Mouse (Mus musculus) E14TG2a.4 (cell line): Measurements from ENCODE around the gene Ssu72.
A peak's percentile ranks its signal among the peaks of the same experiment; 100 is the strongest.
"Not testable (repeated sequence)": the region's sequence is repeated elsewhere in the genome, so short reads cannot be mapped to it uniquely, and the experiment has no call there.

ENCODE experiments used
- H3K27me3 ChIP-seq: 2 replicates; pipeline ENCODE4 v1.6.1; 2014; ENCODE audit warnings: low read length, control low read depth; ENCODE audit not compliant: insufficient read depth
- H3K36me3 ChIP-seq: 2 replicates; pipeline ENCODE4 v1.6.1; 2014; ENCODE audit warnings: low read length, control low read depth; ENCODE audit not compliant: insufficient read depth
- H3K4me1 ChIP-seq: replicated peaks from 2 replicates; pipeline ENCODE4 v1.6.1; 2014; ENCODE audit warnings: low read depth, low read length, control low read depth
- H3K4me3 ChIP-seq: replicated peaks from 2 replicates; pipeline ENCODE4 v1.5.1; 2014; ENCODE audit warnings: mild to moderate bottlenecking, low read length
- H3K9me3 ChIP-seq: 2 replicates; pipeline ENCODE4 v1.6.1; 2014; ENCODE audit warnings: low read length, control low read depth
- CTCF ChIP-seq: conservative IDR thresholded peaks from 2 replicates; pipeline ENCODE4 v1.5.1; 2014; ENCODE audit warnings: low read length
- NANOG ChIP-seq: IDR thresholded peaks from 2 replicates; pipeline ENCODE4 v1.6.1; 2014; ENCODE audit warnings: borderline replicate concordance, low read length, mixed read lengths
- POU5F1 ChIP-seq: IDR thresholded peaks from 2 replicates; pipeline ENCODE4 v1.6.1; 2014; ENCODE audit warnings: low read length, borderline replicate concordance

Ssu72 gene

DNA sequence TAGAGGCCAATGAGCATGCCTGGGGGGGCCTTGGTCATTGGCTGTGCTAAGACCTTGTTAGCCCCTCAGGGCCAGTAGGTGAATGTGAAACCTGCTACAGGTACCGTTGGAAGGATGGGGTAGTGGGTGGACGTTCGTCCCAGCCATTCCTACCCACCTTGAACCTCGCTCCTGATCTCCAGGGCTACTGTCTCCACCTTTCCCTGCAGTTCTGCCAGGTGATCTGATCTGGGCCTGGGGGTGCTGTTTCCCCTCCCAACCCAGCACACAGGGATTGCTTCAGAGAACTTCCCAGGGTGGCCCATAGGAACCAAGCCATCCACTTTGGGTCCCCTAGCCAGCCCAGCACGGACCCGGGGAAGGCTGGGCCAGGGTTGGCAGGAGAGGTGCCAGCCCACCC lies 34.6 kb downstream of the Ssu72 start:
- Histone ChIP-seq H3K4me1 (peaks cover 55% of the 10 kb centered on the region), H3K36me3 (peaks cover 51% of the 10 kb centered on the region), H3K4me3 (peak overlapping the region; percentile 70), H3K27me3 (peaks cover 8% of the 10 kb centered on the region), H3K9me3 (no peaks in the 10 kb centered on the region)
- TF ChIP-seq CTCF (no peak), NANOG (no peak), POU5F1 (no peak)

DNA sequence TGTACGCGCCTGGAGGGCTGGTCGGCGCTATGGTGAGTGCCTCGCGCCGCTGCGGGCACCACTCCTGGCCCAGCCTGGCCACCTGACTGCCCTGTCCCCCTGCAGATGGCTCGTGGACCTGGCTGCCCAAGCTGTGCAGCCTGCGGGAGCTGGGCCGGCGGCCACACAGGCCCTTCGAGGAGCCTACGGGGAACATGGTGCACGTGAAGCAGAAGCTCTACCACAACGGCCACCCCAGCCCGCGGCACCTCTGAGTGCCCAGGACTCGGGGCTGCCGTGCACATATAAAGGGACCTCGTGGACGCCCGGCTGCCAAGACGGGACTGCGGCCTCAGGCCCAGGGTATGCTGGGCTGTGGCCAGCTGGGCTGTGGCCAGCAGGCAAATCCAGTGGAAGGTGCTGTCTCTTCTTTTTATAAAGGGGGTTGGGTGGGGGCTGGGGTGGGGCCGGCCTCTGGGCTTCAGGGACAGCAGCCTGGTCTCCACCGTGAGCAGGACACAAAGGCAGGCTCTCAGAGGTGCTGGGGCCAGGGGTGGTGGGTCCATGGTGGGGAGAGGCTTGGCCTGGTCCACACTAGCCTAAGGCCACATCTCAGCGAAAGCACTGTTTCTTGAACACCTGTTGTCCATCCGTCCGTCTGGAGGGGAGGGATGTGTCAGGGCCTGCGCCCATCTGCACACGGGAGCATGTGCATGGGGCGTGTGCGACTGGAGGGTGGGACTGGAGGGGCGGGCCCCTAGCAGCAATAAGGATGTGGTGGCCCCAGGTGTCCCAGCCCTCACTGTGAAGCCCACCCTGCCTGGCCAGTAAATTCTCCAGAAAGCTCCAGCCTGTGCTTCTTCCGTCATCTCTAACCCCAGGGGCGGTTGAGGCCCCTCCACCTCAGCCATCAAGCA lies 35.4 kb downstream of the Ssu72 start:
- TF ChIP-seq CTCF (no peak), POU5F1 (no peak), NANOG (no peak)
- peaks cover 59% of the 10 kb centered on the region for H3K36me3 ChIP-seq
- peaks cover 52% of the 10 kb centered on the region for H3K4me1 ChIP-seq
- peak overlapping the region; percentile 70 for H3K4me3 ChIP-seq
- peaks cover 8% of the 10 kb centered on the region for H3K27me3 ChIP-seq
- no peaks in the 10 kb centered on the region for H3K9me3 ChIP-seq

DNA sequence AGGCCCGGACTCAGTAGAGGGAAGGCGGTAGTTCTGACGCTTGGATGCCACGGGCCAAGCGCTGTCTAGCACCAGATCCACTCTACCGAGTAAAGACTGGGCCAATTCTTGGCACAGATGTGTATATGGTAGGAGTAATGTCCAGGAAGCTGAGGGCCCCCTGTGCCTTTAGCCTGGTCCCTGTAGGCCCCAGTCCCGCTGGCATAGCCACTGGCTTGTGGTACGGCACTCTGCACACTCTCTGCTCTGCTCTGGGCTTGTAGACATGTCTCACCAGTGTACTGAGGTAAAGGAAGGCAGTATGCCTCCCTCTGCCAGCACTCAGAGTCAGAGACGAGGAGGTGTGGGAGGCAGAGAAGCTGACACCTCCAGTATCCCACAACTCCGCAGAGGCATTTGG lies 36.1 kb downstream of the Ssu72 start:
- Histone ChIP-seq H3K36me3 (peaks cover 66% of the 10 kb centered on the region), H3K4me1 (peaks cover 47% of the 10 kb centered on the region)
- not testable (repeated sequence) for H3K27me3 ChIP-seq, H3K4me3 ChIP-seq, H3K9me3 ChIP-seq

GRCm38 (mm10) chr4:155742684-155743083 lies 38.1 kb downstream of the Ssu72 start:
- H3K36me3 ChIP-seq = peaks cover 76% of the 10 kb centered on the region
- H3K9me3 ChIP-seq = no peaks in the 10 kb centered on the region
- H3K4me1 ChIP-seq = peaks cover 50% of the 10 kb centered on the region
- H3K27me3 ChIP-seq = peaks cover 6% of the 10 kb centered on the region; the same call in 1 of the 2 replicates
- no peak overlapping the region for H3K4me3 ChIP-seq
- no peak for TF ChIP-seq CTCF
- no peak for TF ChIP-seq POU5F1
- TF ChIP-seq NANOG = no peak

DNA sequence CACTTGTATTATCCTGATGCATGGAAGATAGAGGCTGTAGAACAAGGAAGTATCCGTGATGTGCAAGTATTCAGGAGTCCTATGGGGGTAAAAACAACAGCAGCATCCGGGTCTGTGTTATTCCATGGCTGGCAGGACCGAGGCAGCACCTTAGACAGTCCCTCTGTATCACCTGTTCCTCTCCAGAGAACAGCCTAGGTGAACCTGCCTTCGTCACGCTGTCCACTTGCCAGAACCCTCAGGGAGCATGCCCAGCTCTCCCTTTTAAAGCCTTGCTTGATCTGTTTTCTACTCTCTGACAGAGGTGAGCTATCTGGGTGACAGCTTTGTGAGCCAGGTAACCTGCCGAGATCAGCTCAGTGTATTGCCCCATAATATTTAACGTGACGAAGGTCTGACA lies 39.9 kb downstream of the Ssu72 start:
- peaks cover 94% of the 10 kb centered on the region for H3K36me3 ChIP-seq
- H3K9me3 ChIP-seq = no peaks in the 10 kb centered on the region
- H3K4me1 ChIP-seq = peaks cover 39% of the 10 kb centered on the region
- H3K27me3 ChIP-seq = 0 out of 2 replicates have a peak, but pooled peaks cover 2% of the 10 kb centered on the region
- no peak overlapping the region for H3K4me3 ChIP-seq
- TF ChIP-seq POU5F1 (no peak), NANOG (no peak), CTCF (no peak)

- 0 out of 2 replicates have a peak, but pooled peaks cover 2% of the 10 kb centered on the region for H3K27me3 ChIP-seq
- H3K4me3 ChIP-seq = no peak overlapping the region
- peaks cover 39% of the 10 kb centered on the region for H3K4me1 ChIP-seq
- H3K9me3 ChIP-seq = no peaks in the 10 kb centered on the region
- TF ChIP-seq NANOG (no peak), CTCF (no peak), POU5F1 (no peak)
- H3K36me3 ChIP-seq = peaks cover 100% of the 10 kb centered on the region
These were observed 40.5 kb downstream of the Ssu72 start for GRCm38 (mm10) chr4:155745136-155745535.

DNA sequence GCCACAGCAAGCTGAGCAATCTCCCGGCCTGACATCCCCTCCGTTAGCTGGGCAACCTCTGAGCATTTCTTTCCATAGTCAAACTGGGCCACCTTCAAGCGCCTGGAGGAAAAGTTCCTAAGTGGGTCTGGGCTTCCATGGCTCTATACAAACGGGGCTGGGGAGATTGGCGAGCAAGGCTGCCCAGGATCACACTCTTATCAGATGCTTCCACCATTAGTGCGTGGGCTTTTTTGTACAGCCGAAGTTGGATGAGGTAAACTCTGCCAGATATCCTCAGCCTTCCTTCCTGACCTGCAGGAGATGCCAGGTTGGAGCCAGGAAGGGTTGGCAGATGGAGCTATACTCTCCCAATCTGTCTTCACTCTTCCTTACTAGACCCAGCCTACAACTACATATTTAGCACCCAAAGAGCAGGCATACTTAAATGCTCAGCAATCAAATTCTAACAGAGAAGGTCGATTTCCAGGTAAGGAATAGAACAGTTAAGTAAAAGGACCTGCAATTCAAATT lies 41.5 kb downstream of the Ssu72 start:
- peaks cover 100% of the 10 kb centered on the region for H3K36me3 ChIP-seq
- no peaks in the 10 kb centered on the region for H3K9me3 ChIP-seq
- H3K27me3 ChIP-seq = 0 out of 2 replicates have a peak, but pooled peaks cover 2% of the 10 kb centered on the region
- H3K4me3 ChIP-seq = no peak overlapping the region
- TF ChIP-seq CTCF (no peak), NANOG (no peak), POU5F1 (no peak)
- peaks cover 30% of the 10 kb centered on the region for H3K4me1 ChIP-seq

GRCm38 (mm10) chr4:155746575-155747490 lies 42.2 kb downstream of the Ssu72 start:
- Histone ChIP-seq H3K4me3 (no peak overlapping the region), H3K27me3 (0 out of 2 replicates have a peak, but pooled peaks cover 2% of the 10 kb centered on the region), H3K4me1 (peaks cover 23% of the 10 kb centered on the region), H3K9me3 (no peaks in the 10 kb centered on the region), H3K36me3 (peaks cover 100% of the 10 kb centered on the region)
- TF ChIP-seq CTCF = no peak

- no peak for TF ChIP-seq NANOG
- TF ChIP-seq POU5F1 = no peak
- TF ChIP-seq CTCF = no peak
- no peak overlapping the region for H3K4me3 ChIP-seq
- no peaks in the 10 kb centered on the region for H3K27me3 ChIP-seq
- H3K4me1 ChIP-seq = peaks cover 54% of the 10 kb centered on the region
- peaks cover 72% of the 10 kb centered on the region for H3K36me3 ChIP-seq
- H3K9me3 ChIP-seq = no peaks in the 10 kb centered on the region
These were observed 52.4 kb downstream of the Ssu72 start for GRCm38 (mm10) chr4:155757011-155757410.
